Mouse (Mus musculus) midbrain, embryonic 10.5 days (tissue): ENCODE results near the gene Samd11. TPM values are rescaled to one million over a fixed set of nuclear protein-coding genes. Genes with fewer than 3 reads are reported as not detected.

ENCODE experiments used
- DNase-seq: peaks from one replicate; pipeline ENCODE4 v3.0.0-alpha.2; 2017; ENCODE audit warnings: low spot score
- H3K27ac ChIP-seq: fragments of 300-500 bp; sonication (generic); replicated peaks from 2 replicates; pipeline ENCODE4 v1.5.1; 2016; ENCODE audit warnings: mild to moderate bottlenecking
- H3K27me3 ChIP-seq: fragments of 300-500 bp; sonication (generic); 2 replicates; pipeline ENCODE4 v1.6.1; 2016; ENCODE audit warnings: low read depth, mild to moderate bottlenecking; ENCODE audit not compliant: poor library complexity, severe bottlenecking
- H3K36me3 ChIP-seq: fragments of 300-500 bp; sonication (generic); 2 replicates; pipeline ENCODE4 v1.6.1; 2016; ENCODE audit warnings: mild to moderate bottlenecking, moderate library complexity
- H3K4me1 ChIP-seq: fragments of 300-500 bp; sonication (generic); 2 replicates; pipeline ENCODE4 v1.6.1; 2016
- H3K4me3 ChIP-seq: fragments of 300-500 bp; sonication (generic); 2 replicates; pipeline ENCODE4 v1.5.1; 2016; ENCODE audit warnings: mild to moderate bottlenecking, moderate library complexity
- H3K9me3 ChIP-seq: fragments of 300-500 bp; sonication (generic); replicated peaks from 2 replicates; pipeline ENCODE4 v1.6.1; 2016; ENCODE audit warnings: mild to moderate bottlenecking
- WGBS: fragments of 180-500 bp; shearing (Covaris S2); methylation state at CpG from one replicate; pipeline ENCODE4 v1.1.7; 2016; 5-methylcytosine and 5-hydroxymethylcytosine counted together
- microRNA-seq: library from miRNA; unstranded; fragments of <30 nt; microRNA quantifications from one replicate; pipeline ENCODE4, GENCODE M21; 2017
- polyA plus RNA-seq: library from polyadenylated mRNA; unstranded; fragments of >200 nt; fragmentation: Nextera tagmentation; extraction: Ambion mirVana; gene quantifications from 2 replicates; pipeline ENCODE4 v1.2.1, GENCODE M21; 2016

The Samd11 gene
- polyA plus RNA-seq, 1 experiment from 2014 or later = 2.8 TPM

- peaks cover 26% of the 10 kb centered on the region for H3K36me3 ChIP-seq
- peaks cover 40% of the 10 kb centered on the region for H3K4me1 ChIP-seq
- H3K9me3 ChIP-seq = no peaks in the 10 kb centered on the region
- H3K27me3 ChIP-seq = peaks cover 40% of the 10 kb centered on the region
- under 1% methylated on average over 49 of the region's 49 CpGs for WGBS
- peak overlapping the region; percentile 67 for H3K4me3 ChIP-seq
- peak; percentile 48 for DNase-seq
- H3K27ac ChIP-seq = peak overlapping the region; percentile 89
Observed at GRCm38 (mm10) chr4:156203413-156204131, 51.9 kb downstream of the Samd11 start.

GRCm38 (mm10) chr4:156203001-156203412, 52.5 kb downstream of the Samd11 start, which contains the start of gene AW011738:
TSS of gene AW011738 (plus strand) at chr4:156203304.
- peaks cover 46% of the 10 kb centered on the region for H3K4me1 ChIP-seq
- peak within 1 kb of the TSS; percentile 89 for H3K27ac ChIP-seq
- under 1% methylated on average over 36 of the region's 39 CpGs for WGBS

DNA sequence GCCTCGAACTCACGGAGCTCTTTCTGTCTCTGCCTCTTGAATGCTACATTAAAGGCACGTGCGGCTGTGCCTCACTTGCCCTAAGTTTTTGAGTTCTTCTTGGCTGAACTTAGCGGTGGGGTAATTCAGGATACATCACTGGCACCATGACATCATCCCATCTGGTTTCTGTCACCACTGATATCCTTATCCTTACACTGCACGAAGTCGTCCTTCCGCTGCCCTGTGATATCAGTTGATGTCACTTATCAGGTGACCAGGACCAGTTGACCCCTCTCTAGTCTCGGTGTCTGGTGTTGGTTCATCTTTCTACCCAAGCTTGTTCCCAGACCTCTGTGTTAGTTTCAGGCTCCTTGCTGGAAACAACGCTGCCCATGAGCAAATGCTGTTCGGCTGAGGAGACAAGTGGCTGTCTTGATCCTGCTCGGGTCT, 53.0 kb downstream of the Samd11 start:
- no peak for DNase-seq
- Histone ChIP-seq H3K9me3 (no peaks in the 10 kb centered on the region), H3K4me3 (peak overlapping the region; percentile 67), H3K27ac (peak overlapping the region; percentile 89), H3K4me1 (peaks cover 49% of the 10 kb centered on the region), H3K27me3 (peaks cover 40% of the 10 kb centered on the region), H3K36me3 (peaks cover 16% of the 10 kb centered on the region)
- 54% methylated on average over 12 of the region's 12 CpGs for WGBS

More at GRCm38 (mm10) chr4:156203001-156203412, 52.5 kb downstream of the Samd11 start, which contains the start of gene AW011738:
- no peaks in the 10 kb centered on the region for H3K9me3 ChIP-seq
- peak; percentile 87 for DNase-seq
- peak within 1 kb of the TSS; percentile 67 for H3K4me3 ChIP-seq
- H3K36me3 ChIP-seq = peaks cover 20% of the 10 kb centered on the region
- peaks cover 40% of the 10 kb centered on the region for H3K27me3 ChIP-seq

GRCm38 (mm10) chr4:156200623-156201475, 54.6 kb downstream of the Samd11 start, which contains the start of gene Isg15:
TSS of gene Isg15 (minus strand) at chr4:156200818.
- peaks cover 2% of the 10 kb centered on the region; the same call in 1 of the 2 replicates for H3K36me3 ChIP-seq
- H3K27me3 ChIP-seq = peaks cover 41% of the 10 kb centered on the region
- peaks cover 63% of the 10 kb centered on the region for H3K4me1 ChIP-seq
- H3K9me3 ChIP-seq = no peaks in the 10 kb centered on the region
- no peak within 1 kb of the TSS for H3K27ac ChIP-seq
- no peak for DNase-seq
- 66% methylated on average over 10 of the region's 10 CpGs for WGBS
- H3K4me3 ChIP-seq = no peak within 1 kb of the TSS

- H3K27me3 ChIP-seq = peaks cover 29% of the 10 kb centered on the region
- H3K36me3 ChIP-seq = peaks cover 27% of the 10 kb centered on the region
- peak overlapping the region; percentile 94 for H3K4me3 ChIP-seq
- peak overlapping the region; percentile 95 for H3K27ac ChIP-seq
- peaks cover 66% of the 10 kb centered on the region for H3K4me1 ChIP-seq
- WGBS = under 1% methylated on average over 16 of the region's 26 CpGs
- H3K9me3 ChIP-seq = no peaks in the 10 kb centered on the region
- peak; percentile 97 for DNase-seq
Observed at GRCm38 (mm10) chr4:156197829-156198205, 57.6 kb downstream of the Samd11 start.

- Histone ChIP-seq H3K36me3 (peaks cover 32% of the 10 kb centered on the region), H3K4me3 (peak within 1 kb of the TSS; percentile 94), H3K4me1 (peaks cover 66% of the 10 kb centered on the region), H3K9me3 (no peaks in the 10 kb centered on the region), H3K27ac (peak within 1 kb of the TSS; percentile 95), H3K27me3 (peaks cover 23% of the 10 kb centered on the region)
- WGBS = under 1% methylated on average over 40 of the region's 88 CpGs
- DNase-seq = no peak
Observed at GRCm38 (mm10) chr4:156197131-156197828, 58.2 kb downstream of the Samd11 start, which contains the start of gene Agrn. TSS of gene Agrn (minus strand) at chr4:156197488.

Small RNA genes within 50 kb of the gene (microRNA-seq; reads per million reads assigned to microRNA genes)
- 11.7 reads per million, percentile 24 among the genes with 10 or more reads in this experiment for gene Mir7658

Other genes with a start within 250 kb of the Samd11 start
- 0.42 and 0.88 TPM in 2 replicates for gene Tnfrsf4, start 241.8 kb downstream of the Samd11 start, polyA plus RNA-seq
- 1.1 and 1.8 TPM in 2 replicates for gene Tnfrsf18, start 229.5 kb downstream of the Samd11 start, polyA plus RNA-seq
- 0.30 TPM in 1 of 2 replicates, not detected in the other for gene Ttll10, start 196.2 kb downstream of the Samd11 start, polyA plus RNA-seq
- 75.3 and 76.5 TPM in 2 replicates for gene 9430015G10Rik, start 145.7 kb downstream of the Samd11 start, polyA plus RNA-seq
- 0.79 and 0.93 TPM in 2 replicates for gene Rnf223, start 125.1 kb downstream of the Samd11 start, polyA plus RNA-seq
- gene Agrn, start 58.2 kb downstream of the Samd11 start, polyA plus RNA-seq = 55.4 and 84.4 TPM in 2 replicates
- 0.21 and 0.73 TPM in 2 replicates for gene Isg15, start 54.8 kb downstream of the Samd11 start, polyA plus RNA-seq
- gene AW011738, start 52.4 kb downstream of the Samd11 start, polyA plus RNA-seq = 5.1 and 6.5 TPM in 2 replicates
- 1.1 and 1.3 TPM in 2 replicates for gene Perm1, start 39.8 kb downstream of the Samd11 start, polyA plus RNA-seq
- gene Plekhn1, start 20.8 kb downstream of the Samd11 start, polyA plus RNA-seq = 23.2 and 24.4 TPM in 2 replicates
- 96.8 and 109 TPM in 2 replicates for gene Noc2l, start 19.6 kb downstream of the Samd11 start, polyA plus RNA-seq
- not detected in 2 replicates for gene Vmn2r-ps159, start 75.4 kb upstream of the Samd11 start, polyA plus RNA-seq